Mouse (Mus musculus) hindbrain, postnatal 0 days (tissue): ENCODE measurements around the gene Polr1a. TPM values are rescaled to one million over a fixed set of nuclear protein-coding genes. Genes with fewer than 3 reads are reported as not detected.

ENCODE experiments used
- ATAC-seq: fragments of 200-750 bp; cut with Nextera tagmentation; 2 replicates; pipeline ENCODE4 v1.8.0; 2017; ENCODE audit warnings: mild to moderate bottlenecking, moderate TSS enrichment, moderate library complexity
- DNase-seq: peaks from one replicate; pipeline ENCODE4 v3.0.0-alpha.2; 2015; ENCODE audit warnings: low spot score
- H3K27ac ChIP-seq: fragments of 300-500 bp; sonication (generic); 2 replicates; pipeline ENCODE4 v1.5.1; 2014; ENCODE audit warnings: mild to moderate bottlenecking
- H3K27me3 ChIP-seq: fragments of 300-500 bp; sonication (generic); 2 replicates; pipeline ENCODE4 v1.6.1; 2014; ENCODE audit warnings: low read length, mixed read lengths; ENCODE audit not compliant: insufficient read depth
- H3K36me3 ChIP-seq: fragments of 300-500 bp; sonication (generic); 2 replicates; pipeline ENCODE4 v1.6.1; 2014; ENCODE audit warnings: low read length, mixed read lengths; ENCODE audit not compliant: insufficient read depth
- H3K4me1 ChIP-seq: fragments of 300-500 bp; sonication (generic); 2 replicates; pipeline ENCODE4 v1.6.1; 2014; ENCODE audit warnings: antibody characterized with exemption, low read length, mixed read lengths; ENCODE audit not compliant: insufficient read depth
- H3K4me2 ChIP-seq: fragments of 300-500 bp; sonication (generic); 2 replicates; pipeline ENCODE4 v1.6.1; 2014; ENCODE audit warnings: low read depth, mild to moderate bottlenecking, low read length, moderate library complexity, mixed read lengths
- H3K4me3 ChIP-seq: fragments of 300-500 bp; sonication (generic); 2 replicates; pipeline ENCODE4 v1.5.1; 2014; ENCODE audit warnings: low read length
- H3K9ac ChIP-seq: fragments of 300-500 bp; sonication (generic); replicated peaks from 2 replicates; pipeline ENCODE4 v1.6.1; 2014; ENCODE audit warnings: mild to moderate bottlenecking, low read length, moderate library complexity, mixed read lengths
- H3K9me3 ChIP-seq: fragments of 300-500 bp; sonication (generic); 2 replicates; pipeline ENCODE4 v1.6.1; 2016; ENCODE audit warnings: low read length, mixed read lengths
- CTCF ChIP-seq: IDR thresholded peaks from 2 replicates; pipeline ENCODE4 v1.5.1; 2016; ENCODE audit warnings: antibody characterized with exemption, control low read depth, low read depth
- WGBS: fragments of 180-500 bp; shearing (Covaris S2); extraction: QIAGEN DNeasy Blood & Tissue Kit; methylation state at CpG from one replicate; pipeline ENCODE4 v1.1.7; 2014; 5-methylcytosine and 5-hydroxymethylcytosine counted together
- polyA plus RNA-seq: library from polyadenylated mRNA; unstranded; fragments of >200 nt; fragmentation: Nextera tagmentation; extraction: Ambion mirVana; gene quantifications from 2 replicates; pipeline ENCODE4 v1.2.1, GENCODE M21; 2015
- total RNA-seq: library from RNA; depleted of rRNA; stranded (reverse); fragments of >200 nt; gene quantifications from 2 replicates; pipeline ENCODE4 v1.2.3, GENCODE M21; 2014; rRNA removed

The Polr1a gene
- total RNA-seq (22.3 and 45.4 TPM in 2 replicates), polyA plus RNA-seq (13.1 and 15.0 TPM in 2 replicates)

GRCm38 (mm10) chr6:71908481-71909381 is at the start of gene Polr1a, which contains the start of gene Ptcd3:
Gene Polr1a (plus strand): TSS chr6:71909053.
Gene Ptcd3 (minus strand): TSS chr6:71908750.
- Histone ChIP-seq H3K4me1 (no peaks in the 10 kb centered on the region), H3K27ac (peak within 1 kb of the TSS; percentile 75), H3K4me3 (peak within 1 kb of the TSS; percentile 79), H3K9ac (peak within 1 kb of the TSS; percentile 66), H3K4me2 (peak within 1 kb of the TSS; percentile 64), H3K27me3 (no peaks in the 10 kb centered on the region), H3K36me3 (peaks cover 22% of the 10 kb centered on the region), H3K9me3 (no peaks in the 10 kb centered on the region)
- ATAC-seq (peak; percentile 94), DNase-seq (peak; percentile 96)
- under 1% methylated on average over 58 of the region's 58 CpGs for WGBS
- TF ChIP-seq CTCF = no peak; the same call in 1 of the 2 replicates

GRCm38 (mm10) chr6:71867751-71868150 is 41.1 kb upstream of the Polr1a start:
- Histone ChIP-seq H3K4me1 (no peaks in the 10 kb centered on the region), H3K9ac (no peak overlapping the region), H3K36me3 (peaks cover 46% of the 10 kb centered on the region), H3K4me3 (no peak overlapping the region), H3K9me3 (no peaks in the 10 kb centered on the region), H3K27ac (no peak overlapping the region), H3K4me2 (no peak overlapping the region), H3K27me3 (no peaks in the 10 kb centered on the region)
- TF ChIP-seq CTCF = no peak
- ATAC-seq (no peak), DNase-seq (no peak)
- 89% methylated on average over 2 of the region's 2 CpGs for WGBS

GRCm38 (mm10) chr6:71868809-71869208 is 40.0 kb upstream of the Polr1a start:
- peaks cover 49% of the 10 kb centered on the region for H3K36me3 ChIP-seq
- DNase-seq = peak; percentile 32

GRCm38 (mm10) chr6:71871396-71871795 is 37.5 kb upstream of the Polr1a start:
- no peak for ATAC-seq
- Histone ChIP-seq H3K4me2 (no peak overlapping the region), H3K9ac (no peak overlapping the region), H3K36me3 (peaks cover 54% of the 10 kb centered on the region), H3K4me3 (no peak overlapping the region), H3K9me3 (no peaks in the 10 kb centered on the region), H3K27ac (no peak overlapping the region), H3K4me1 (no peaks in the 10 kb centered on the region), H3K27me3 (no peaks in the 10 kb centered on the region)
- no peak for DNase-seq
- WGBS = 96% methylated on average over 9 of the region's 9 CpGs
- no peak for TF ChIP-seq CTCF

More at GRCm38 (mm10) chr6:71868809-71869208, 40.0 kb upstream of the Polr1a start:
- no peaks in the 10 kb centered on the region for H3K9me3 ChIP-seq
- WGBS = 100% methylated on average over 1 of the region's 1 CpGs
- no peaks in the 10 kb centered on the region for H3K4me1 ChIP-seq
- H3K9ac ChIP-seq = no peak overlapping the region
- no peak for ATAC-seq
- H3K4me3 ChIP-seq = no peak overlapping the region
- no peak overlapping the region for H3K4me2 ChIP-seq
- peak; percentile 30 for TF ChIP-seq CTCF
- H3K27ac ChIP-seq = no peak overlapping the region
- H3K27me3 ChIP-seq = no peaks in the 10 kb centered on the region

- WGBS = 92% methylated on average over 3 of the region's 3 CpGs
- Histone ChIP-seq H3K4me2 (no peak overlapping the region), H3K4me1 (no peaks in the 10 kb centered on the region), H3K36me3 (peaks cover 66% of the 10 kb centered on the region), H3K4me3 (no peak overlapping the region), H3K27me3 (no peaks in the 10 kb centered on the region), H3K9ac (no peak overlapping the region), H3K27ac (no peak overlapping the region), H3K9me3 (no peaks in the 10 kb centered on the region)
- DNase-seq (no peak), ATAC-seq (0 out of 2 replicates have a peak, but pooled peaks have one; percentile 10)
- TF ChIP-seq CTCF = no peak
These were observed 30.7 kb upstream of the Polr1a start for GRCm38 (mm10) chr6:71877965-71878760.

GRCm38 (mm10) chr6:71893263-71893662 is 15.6 kb upstream of the Polr1a start:
- H3K4me3 ChIP-seq = no peak overlapping the region
- H3K9me3 ChIP-seq = no peaks in the 10 kb centered on the region
- TF ChIP-seq CTCF = no peak
- no peak for DNase-seq
- H3K4me2 ChIP-seq = no peak overlapping the region
- H3K36me3 ChIP-seq = peaks cover 73% of the 10 kb centered on the region
- WGBS = 94% methylated on average over 4 of the region's 4 CpGs
- no peak overlapping the region for H3K9ac ChIP-seq
- H3K27me3 ChIP-seq = no peaks in the 10 kb centered on the region
- H3K27ac ChIP-seq = no peak overlapping the region
- no peaks in the 10 kb centered on the region for H3K4me1 ChIP-seq
- no peak for ATAC-seq
